Mouse (Mus musculus): ENCODE results near the gene Gpr157.

- TF ChIP-seq E2F4 (IDR thresholded peaks at IDR 0.05; ENCODE audit: borderline replicate concordance, low read depth, low read length) (no peak), CTCF (IDR thresholded peaks at IDR 0.05 in 2 of 3, conservative IDR thresholded peaks at IDR 0.05 in 1 of 3; ENCODE audit: control insufficient read depth in 1 of 3, insufficient read depth in 1 of 3, low read depth in 2 of 3, low read length in 3 of 3, poor library complexity in 1 of 3, severe bottlenecking in 1 of 3) (no peak), ZC3H11A (IDR thresholded peaks at IDR 0.05; ENCODE audit: low read depth, low read length) (no peak), POLR2AphosphoS2 (IDR thresholded peaks at IDR 0.05; ENCODE audit: low read length) (no peak), POLR2A (IDR thresholded peaks at IDR 0.05; ENCODE audit: control insufficient read depth in 1 of 2, insufficient read depth in 1 of 2, low read depth in 1 of 2, low read length in 2 of 2, poor library complexity in 1 of 2) (no peak), EP300 (IDR thresholded peaks at IDR 0.05; ENCODE audit: low read depth in 1 of 2, low read length in 2 of 2) (no peak), USF2 (IDR thresholded peaks at IDR 0.05; ENCODE audit: borderline replicate concordance in 1 of 2, insufficient read depth in 1 of 2, low read depth in 1 of 2, low read length in 2 of 2) (no peak), USF1 (IDR thresholded peaks at IDR 0.05; ENCODE audit: low read depth, low read length) (no peak), ZNF384 (IDR thresholded peaks at IDR 0.05; ENCODE audit: low read depth, low read length) (no peak), SIN3A (IDR thresholded peaks at IDR 0.05; ENCODE audit: low read length) (no peak), HCFC1 (IDR thresholded peaks at IDR 0.05; ENCODE audit: low read depth, low read length) (no peak), JUND (IDR thresholded peaks at IDR 0.05; ENCODE audit: low read depth, low read length) (no peak)
Measured at GRCm38 (mm10) chr4:150106637-150107036, 19.5 kb downstream of the Gpr157 start.

All from MEL (cell line).